Mouse (Mus musculus) heart, postnatal 0 days (tissue): ENCODE measurements around the gene Sh3bp5l. TPM values are rescaled to one million over a fixed set of nuclear protein-coding genes. Genes with fewer than 3 reads are reported as not detected.

Source experiments
- ATAC-seq: fragments of 200-750 bp; cut with Nextera tagmentation; 2 replicates; pipeline ENCODE4 v1.8.0; 2017; ENCODE audit warnings: low read depth, moderate number of reproducible peaks, moderate library complexity; ENCODE audit not compliant: insufficient read depth
- DNase-seq: peaks from one replicate; pipeline ENCODE4 v3.0.0-alpha.2; 2016; ENCODE audit warnings: low spot score
- H3K27ac ChIP-seq: fragments of 300-500 bp; sonication (generic); 2 replicates; pipeline ENCODE4 v1.5.1; 2014; ENCODE audit warnings: low read depth, mild to moderate bottlenecking
- H3K27me3 ChIP-seq: fragments of 300-500 bp; sonication (generic); 2 replicates; pipeline ENCODE4 v1.6.1; 2014; ENCODE audit warnings: low read length, mixed read lengths; ENCODE audit not compliant: control insufficient read depth, insufficient read depth
- H3K36me3 ChIP-seq: fragments of 300-500 bp; sonication (generic); replicated peaks from 2 replicates; pipeline ENCODE4 v1.6.1; 2014; ENCODE audit warnings: low read length, mixed read lengths; ENCODE audit not compliant: control insufficient read depth, insufficient read depth
- H3K4me1 ChIP-seq: fragments of 300-500 bp; sonication (generic); 2 replicates; pipeline ENCODE4 v1.6.1; 2014; ENCODE audit warnings: antibody characterized with exemption; ENCODE audit not compliant: control insufficient read depth, insufficient read depth
- H3K4me2 ChIP-seq: fragments of 300-500 bp; sonication (generic); 2 replicates; pipeline ENCODE4 v1.6.1; 2014; ENCODE audit warnings: low read depth, mild to moderate bottlenecking, low read length, moderate library complexity
- H3K4me3 ChIP-seq: fragments of 300-500 bp; sonication (generic); 2 replicates; pipeline ENCODE4 v1.5.1; 2014; ENCODE audit warnings: low read depth, low read length
- H3K9ac ChIP-seq: fragments of 300-500 bp; sonication (generic); replicated peaks from 2 replicates; pipeline ENCODE4 v1.6.1; 2014; ENCODE audit warnings: low read depth, low read length, mixed read lengths
- H3K9me3 ChIP-seq: fragments of 300-500 bp; sonication (generic); replicated peaks from 2 replicates; pipeline ENCODE4 v1.6.1; 2016; ENCODE audit warnings: low read length; ENCODE audit not compliant: control insufficient read depth
- CTCF ChIP-seq: IDR thresholded peaks from 2 replicates; pipeline ENCODE4 v1.5.1; 2016; ENCODE audit warnings: antibody characterized with exemption, control low read depth, low read depth
- EP300 ChIP-seq: IDR thresholded peaks from 2 replicates; pipeline ENCODE4 v1.6.1; 2016; ENCODE audit warnings: antibody characterized with exemption, low read depth
- WGBS: fragments of 180-500 bp; shearing (Covaris S2); extraction: QIAGEN DNeasy Blood & Tissue Kit; methylation state at CpG from one replicate; pipeline ENCODE4 v1.1.7; 2014; 5-methylcytosine and 5-hydroxymethylcytosine counted together
- polyA plus RNA-seq: library from polyadenylated mRNA; unstranded; fragments of >200 nt; fragmentation: Nextera tagmentation; extraction: Ambion mirVana; gene quantifications from 2 replicates; pipeline ENCODE4 v1.2.1, GENCODE M21; 2015
- total RNA-seq: library from RNA; depleted of rRNA; stranded (reverse); fragments of >200 nt; gene quantifications from 2 replicates; pipeline ENCODE4 v1.2.3, GENCODE M21; 2014; ENCODE audit warnings: low replicate concordance; rRNA removed

Gene Sh3bp5l
- total RNA-seq (30.2 and 42.9 TPM in 2 replicates), polyA plus RNA-seq (28.2 and 29.5 TPM in 2 replicates)

DNA sequence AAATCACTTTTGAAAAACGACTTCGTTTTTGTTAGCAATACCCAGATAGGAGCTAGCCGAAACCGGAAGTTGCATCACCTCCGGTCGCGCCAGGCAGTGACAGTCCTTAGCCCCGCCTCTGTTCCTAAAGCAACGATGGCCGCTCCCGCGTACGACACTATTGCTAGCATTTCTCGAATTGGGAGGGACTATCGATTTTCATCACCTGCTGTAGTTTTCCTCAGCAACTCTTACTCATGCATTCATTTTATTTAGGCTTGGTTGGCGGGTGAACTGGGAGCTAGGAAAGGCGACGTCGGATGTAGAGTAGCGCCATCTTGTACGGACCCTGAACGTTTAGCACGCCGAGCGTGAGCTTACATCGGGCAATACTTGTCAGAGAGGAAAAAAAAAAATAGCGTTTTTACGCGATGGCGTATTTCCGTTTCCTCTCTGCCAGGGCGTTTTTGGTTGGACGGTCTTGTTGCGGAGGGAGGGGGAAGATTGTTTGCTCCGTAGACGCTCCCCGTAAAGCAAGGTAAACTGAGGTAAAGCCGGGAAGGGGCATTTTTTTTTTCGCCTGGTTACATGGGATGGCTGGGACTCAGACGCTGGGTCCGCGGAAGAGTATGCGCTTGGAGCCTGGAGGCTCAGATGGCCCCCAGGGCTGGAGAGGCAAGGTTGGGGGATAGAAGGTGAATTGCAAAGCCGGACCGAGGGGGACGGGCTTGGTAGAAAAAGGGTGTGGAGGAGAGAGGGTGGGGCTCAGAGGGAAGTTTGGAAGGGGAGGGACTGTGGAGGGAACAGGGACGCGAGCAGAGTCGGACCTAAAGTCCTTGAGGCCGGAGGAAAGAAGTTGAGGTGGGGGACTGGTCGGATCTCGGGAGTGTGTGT, at the start of gene Sh3bp5l, which contains the start of gene Zfp672:
TSS of gene Sh3bp5l (plus strand) at position 449 of the 873 bp plus-strand sequence.
TSS of gene Zfp672 (minus strand) at position 64 of the 873 bp plus-strand sequence.
- WGBS, result under 1% methylated on average over 52 of the region's 52 CpGs
- peak within 1 kb of the TSS; percentile 76 for H3K4me2 ChIP-seq
- ATAC-seq (peak; percentile 90), DNase-seq (peak; percentile 97)
- H3K4me1 ChIP-seq, result peaks cover 40% of the 10 kb centered on the region
- H3K27ac ChIP-seq, result peak within 1 kb of the TSS; percentile 79
- TF ChIP-seq CTCF (no peak), EP300 (no peak; the same call in 1 of the 2 replicates)
- no peaks in the 10 kb centered on the region for H3K27me3 ChIP-seq
- peaks cover 3% of the 10 kb centered on the region; the same call in 1 of the 2 replicates for H3K9me3 ChIP-seq
- H3K36me3 ChIP-seq, result peaks cover 19% of the 10 kb centered on the region
- peak within 1 kb of the TSS; percentile 84 for H3K9ac ChIP-seq
- H3K4me3 ChIP-seq, result peak within 1 kb of the TSS; percentile 83

DNA sequence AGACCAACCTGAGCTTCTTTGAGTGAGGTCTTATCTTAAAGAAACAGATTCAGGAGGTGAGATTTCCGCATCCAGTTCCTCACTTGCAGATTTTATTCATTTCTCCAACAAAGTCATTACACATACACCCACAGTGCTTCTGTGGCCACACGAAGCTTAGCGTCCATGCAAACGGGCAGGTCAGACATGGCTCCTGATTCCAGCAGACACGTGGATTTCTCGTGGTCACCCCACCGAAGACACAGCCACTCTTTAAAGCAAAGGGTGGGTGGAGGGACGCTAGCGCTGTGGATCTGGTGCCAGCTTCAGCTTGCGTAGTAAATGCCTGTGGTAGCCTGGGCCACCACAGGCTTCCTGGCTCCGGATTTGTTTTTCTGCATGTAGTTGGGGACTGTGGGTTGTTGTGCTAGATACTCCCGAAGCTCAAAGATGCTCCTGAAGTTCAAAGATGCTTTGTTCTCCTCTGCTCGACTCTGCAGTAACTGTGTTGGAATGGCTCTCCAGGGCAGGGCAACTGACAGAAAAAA, 48.5 kb upstream of the Sh3bp5l start:
- no peak overlapping the region for H3K4me2 ChIP-seq
- ATAC-seq (no peak), DNase-seq (no peak)
- WGBS, result 77% methylated on average over 13 of the region's 13 CpGs
- no peak overlapping the region for H3K4me3 ChIP-seq
- H3K36me3 ChIP-seq, result no peaks in the 10 kb centered on the region
- no peak for TF ChIP-seq CTCF
- TF ChIP-seq EP300, result no peak
- no peak overlapping the region for H3K9ac ChIP-seq
- H3K4me1 ChIP-seq, result no peaks in the 10 kb centered on the region
- 0 out of 2 replicates have a peak, but pooled peaks cover 4% of the 10 kb centered on the region for H3K27me3 ChIP-seq
- no peaks in the 10 kb centered on the region for H3K9me3 ChIP-seq
- no peak overlapping the region for H3K27ac ChIP-seq

DNA sequence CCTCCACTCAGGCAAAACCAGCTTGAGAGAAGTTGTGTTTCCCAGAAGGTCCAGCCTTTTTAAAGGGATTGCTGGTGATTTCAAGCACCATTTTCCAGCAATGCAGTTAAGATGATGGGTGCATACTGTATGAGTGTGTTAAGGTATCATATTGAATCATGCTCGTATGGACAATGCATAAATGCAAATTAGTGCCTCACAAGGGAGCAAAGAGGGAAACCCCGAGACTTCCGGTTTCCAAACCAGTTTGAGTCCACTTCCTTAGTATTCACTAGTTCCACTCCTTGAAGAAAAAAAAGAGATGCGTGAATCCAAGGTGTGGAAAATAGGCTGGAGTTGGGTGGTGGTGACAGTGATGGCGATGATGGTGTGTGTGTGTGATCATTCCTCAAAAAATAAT, 48.0 kb upstream of the Sh3bp5l start:
- ATAC-seq (no peak), DNase-seq (no peak)
- H3K27me3 ChIP-seq, result 0 out of 2 replicates have a peak, but pooled peaks cover 4% of the 10 kb centered on the region
- no peaks in the 10 kb centered on the region for H3K4me1 ChIP-seq
- H3K4me3 ChIP-seq, result no peak overlapping the region
- 73% methylated on average over 5 of the region's 5 CpGs for WGBS
- H3K27ac ChIP-seq, result no peak overlapping the region
- TF ChIP-seq CTCF, result no peak
- TF ChIP-seq EP300, result no peak
- no peak overlapping the region for H3K9ac ChIP-seq
- no peaks in the 10 kb centered on the region for H3K36me3 ChIP-seq
- no peaks in the 10 kb centered on the region for H3K9me3 ChIP-seq
- H3K4me2 ChIP-seq, result no peak overlapping the region

DNA sequence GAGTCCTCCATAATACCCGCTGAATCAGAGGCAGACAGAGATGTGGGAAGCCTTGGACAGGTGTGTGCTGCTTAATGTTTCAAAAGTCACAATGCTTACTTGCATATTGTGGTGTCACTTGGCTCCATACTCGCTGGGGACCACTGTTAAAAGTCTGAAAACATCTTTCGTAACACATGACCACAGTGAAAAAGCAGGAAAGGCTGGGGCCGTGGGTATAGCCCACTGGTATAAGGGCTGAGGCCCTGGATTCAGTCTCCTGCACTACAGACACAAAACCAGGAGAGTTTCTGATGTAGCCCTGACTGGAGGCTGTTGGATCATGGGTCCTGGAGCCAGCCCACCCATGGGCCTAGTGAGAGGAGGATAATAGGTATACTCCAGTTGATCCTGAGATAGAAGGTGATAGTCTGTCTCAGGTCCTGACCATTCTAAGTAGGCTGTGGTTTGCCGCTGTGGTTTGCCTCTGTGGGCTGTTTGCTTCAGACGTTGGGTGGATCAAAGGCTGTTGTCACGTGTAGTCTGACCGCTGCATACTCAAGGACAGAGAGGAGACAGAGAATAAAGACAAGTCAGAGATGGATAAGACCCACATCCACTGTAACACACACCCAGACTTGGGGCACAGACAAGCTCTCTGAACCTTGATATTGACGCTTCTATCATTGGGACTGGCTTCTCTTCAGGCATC, 40.4 kb upstream of the Sh3bp5l start:
- Histone ChIP-seq H3K9me3 (no peaks in the 10 kb centered on the region), H3K4me2 (no peak overlapping the region), H3K4me1 (no peaks in the 10 kb centered on the region), H3K27me3 (0 out of 2 replicates have a peak, but pooled peaks cover 4% of the 10 kb centered on the region), H3K9ac (no peak overlapping the region), H3K36me3 (no peaks in the 10 kb centered on the region), H3K27ac (no peak overlapping the region), H3K4me3 (no peak overlapping the region)
- ATAC-seq, result no peak
- WGBS, result 64% methylated on average over 9 of the region's 9 CpGs
- TF ChIP-seq CTCF (no peak), EP300 (no peak)
- no peak for DNase-seq

GRCm38 (mm10) chr11:58290812-58291211, 39.7 kb upstream of the Sh3bp5l start:
- ATAC-seq, result no peak
- Histone ChIP-seq H3K4me1 (no peaks in the 10 kb centered on the region), H3K9ac (no peak overlapping the region), H3K27ac (no peak overlapping the region), H3K9me3 (no peaks in the 10 kb centered on the region), H3K4me2 (no peak overlapping the region), H3K36me3 (no peaks in the 10 kb centered on the region), H3K4me3 (no peak overlapping the region), H3K27me3 (0 out of 2 replicates have a peak, but pooled peaks cover 2% of the 10 kb centered on the region)
- no peak for DNase-seq
- WGBS, result 73% methylated on average over 4 of the region's 4 CpGs
- no peak for TF ChIP-seq CTCF
- no peak for TF ChIP-seq EP300
